Mouse (Mus musculus) right cerebral cortex, postnatal 14 days (tissue): ENCODE measurements around the gene Nav1.

Experiments
- DNase-seq: peaks from one replicate; pipeline ENCODE4 v3.0.0; 2022

The Nav1 gene

GRCm38 (mm10) chr1:135581001-135581400 lies 26.1 kb downstream of the Nav1 start:
- DNase-seq = no peak

- no peak for DNase-seq
These were observed 28.0 kb downstream of the Nav1 start for GRCm38 (mm10) chr1:135579111-135579510.

DNA sequence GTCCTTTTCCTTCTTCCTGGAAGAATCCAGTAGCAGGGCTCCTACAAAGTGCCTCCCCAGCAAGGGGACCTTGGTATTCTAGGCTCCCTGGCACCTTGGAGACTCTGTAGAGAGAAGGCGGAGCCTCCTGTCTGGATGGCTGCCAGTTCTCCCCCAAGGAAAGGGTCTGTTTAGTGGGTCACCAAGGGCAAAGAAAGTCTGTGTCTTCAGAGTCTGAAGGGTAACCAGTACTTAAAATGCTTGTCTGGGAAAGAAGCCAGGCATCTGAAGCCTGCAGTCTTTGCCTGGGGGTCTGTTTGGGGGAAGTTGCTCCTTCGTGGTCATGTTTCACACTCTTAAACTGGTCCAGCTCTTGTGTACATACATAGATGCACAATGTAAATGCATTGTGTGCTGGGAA lies 29.3 kb downstream of the Nav1 start:
- no peak for DNase-seq

DNA sequence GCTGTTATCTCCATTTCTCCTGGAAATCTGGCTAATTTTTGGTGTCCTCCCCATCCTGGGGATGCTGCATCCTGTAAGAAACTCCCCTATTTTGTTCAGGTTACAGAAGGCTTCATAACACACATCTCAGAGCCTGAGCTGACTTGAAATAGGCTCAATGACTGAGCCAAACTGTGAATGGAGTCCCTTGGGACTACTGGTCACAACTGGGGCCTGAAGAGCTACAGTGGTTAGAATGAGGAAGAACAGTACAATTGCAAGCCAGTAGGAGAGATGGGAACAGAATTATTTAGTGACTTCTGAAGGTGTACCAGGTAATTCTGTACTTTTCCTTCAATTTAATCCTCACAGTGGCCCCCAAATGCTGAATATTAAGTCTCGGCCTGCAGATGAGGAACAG lies 31.7 kb downstream of the Nav1 start:
- no peak for DNase-seq

DNA sequence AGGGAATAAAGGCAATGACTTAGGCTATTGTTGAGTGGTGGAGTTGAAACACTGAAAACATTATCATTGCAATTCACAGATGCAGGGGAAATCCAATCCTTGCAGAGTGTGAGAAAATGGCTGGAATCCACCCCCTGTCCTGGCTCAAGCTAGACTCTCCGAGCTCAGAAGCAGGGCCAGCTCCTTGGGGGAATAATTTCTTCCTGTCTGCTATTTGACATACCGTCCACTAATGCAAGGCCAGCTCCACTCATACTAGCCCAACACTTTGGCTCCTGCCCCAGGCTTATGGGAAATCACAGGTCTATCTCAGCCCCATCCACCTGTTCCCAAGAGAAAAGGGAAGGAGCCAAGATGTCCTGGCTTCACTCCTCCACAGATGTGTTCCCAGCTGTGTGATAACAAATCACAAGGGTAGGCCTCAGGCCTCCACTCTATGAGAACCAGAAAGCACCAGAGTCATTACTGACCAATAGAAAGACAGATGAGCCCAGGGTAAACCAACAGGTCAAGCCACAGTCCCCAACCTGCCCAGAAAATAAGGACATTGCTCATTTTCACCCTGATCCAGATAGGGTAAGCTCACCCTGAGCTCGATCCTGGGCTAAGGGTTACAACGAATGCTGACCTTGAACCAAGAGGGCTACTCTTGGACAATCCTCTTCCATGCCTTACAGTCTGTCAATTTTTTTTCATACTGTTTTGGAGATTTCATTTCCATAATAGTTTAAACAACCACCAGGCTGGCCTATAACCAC lies 32.5 kb downstream of the Nav1 start:
- no peak for DNase-seq

- DNase-seq = no peak
These were observed 34.8 kb downstream of the Nav1 start for GRCm38 (mm10) chr1:135572139-135572892.

DNA sequence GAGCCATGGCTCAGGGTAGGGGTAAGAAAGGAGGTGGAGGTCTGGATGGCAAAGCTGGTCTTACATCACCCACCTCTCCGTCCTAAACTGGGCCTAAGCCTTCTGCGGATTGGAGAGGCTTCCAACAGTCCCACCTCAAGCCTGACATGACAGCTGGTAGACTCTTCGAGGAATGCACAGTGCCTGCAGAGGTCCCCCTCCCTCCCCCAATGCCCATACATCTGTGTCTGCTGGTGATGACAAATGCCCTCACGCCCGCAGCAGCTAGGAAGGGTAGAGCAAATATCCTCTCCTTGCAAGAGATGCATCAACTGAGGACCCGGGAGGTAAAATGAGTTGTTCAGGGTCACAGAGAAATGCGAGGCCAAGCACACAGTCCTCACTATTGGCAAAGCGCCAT lies 39.0 kb downstream of the Nav1 start:
- no peak for DNase-seq

GRCm38 (mm10) chr1:135566611-135567010 lies 40.5 kb downstream of the Nav1 start:
- no peak for DNase-seq

DNA sequence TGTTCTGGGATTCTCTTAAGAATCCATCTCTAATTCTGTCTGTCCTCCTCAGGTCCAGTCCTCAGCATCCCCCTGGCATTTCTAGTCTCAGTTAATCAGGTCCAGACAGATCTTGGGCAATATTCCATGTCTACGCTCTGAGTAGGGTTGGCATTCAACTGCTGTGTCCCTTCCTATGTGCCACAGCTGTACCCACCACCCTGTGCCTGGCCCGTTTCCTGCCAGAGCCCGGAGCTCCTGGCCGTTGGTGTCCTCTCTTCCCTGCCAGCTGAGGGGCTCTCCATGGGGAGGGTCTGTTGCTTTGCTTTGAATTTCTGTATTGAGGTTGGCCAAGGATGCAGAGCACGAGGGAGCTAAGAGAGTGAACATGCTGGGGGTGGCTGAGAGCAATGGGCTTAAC lies 41.3 kb downstream of the Nav1 start:
- DNase-seq = no peak

- DNase-seq = peak; percentile 52
These were observed 42.2 kb downstream of the Nav1 start for GRCm38 (mm10) chr1:135564660-135565519.

GRCm38 (mm10) chr1:135563781-135564414 lies 43.2 kb downstream of the Nav1 start:
- DNase-seq = no peak

GRCm38 (mm10) chr1:135562982-135563650 lies 44.0 kb downstream of the Nav1 start:
- DNase-seq = no peak

DNA sequence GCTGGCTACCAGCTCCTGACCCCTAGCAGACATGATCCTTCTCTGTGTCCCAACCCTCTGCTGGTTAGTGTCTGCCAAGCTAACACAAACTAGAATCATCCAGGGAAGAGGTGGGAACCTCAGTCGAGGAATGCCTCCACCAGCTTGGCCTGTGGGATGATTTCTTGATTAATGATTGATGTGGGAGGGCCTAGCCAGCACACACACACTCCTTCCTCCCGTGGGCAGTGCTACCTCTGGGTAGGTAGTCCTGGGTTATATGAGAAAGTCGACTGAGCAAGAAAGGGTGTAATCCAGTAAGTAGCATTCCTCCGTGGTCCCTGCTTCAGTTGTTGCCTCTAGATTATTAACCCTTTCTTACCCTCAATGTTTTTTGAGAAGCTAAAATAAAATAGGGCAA lies 45.0 kb downstream of the Nav1 start:
- no peak for DNase-seq

GRCm38 (mm10) chr1:135561282-135561681 lies 45.8 kb downstream of the Nav1 start:
- no peak for DNase-seq

- no peak for DNase-seq
These were observed 49.1 kb downstream of the Nav1 start for GRCm38 (mm10) chr1:135557976-135558375.

DNA sequence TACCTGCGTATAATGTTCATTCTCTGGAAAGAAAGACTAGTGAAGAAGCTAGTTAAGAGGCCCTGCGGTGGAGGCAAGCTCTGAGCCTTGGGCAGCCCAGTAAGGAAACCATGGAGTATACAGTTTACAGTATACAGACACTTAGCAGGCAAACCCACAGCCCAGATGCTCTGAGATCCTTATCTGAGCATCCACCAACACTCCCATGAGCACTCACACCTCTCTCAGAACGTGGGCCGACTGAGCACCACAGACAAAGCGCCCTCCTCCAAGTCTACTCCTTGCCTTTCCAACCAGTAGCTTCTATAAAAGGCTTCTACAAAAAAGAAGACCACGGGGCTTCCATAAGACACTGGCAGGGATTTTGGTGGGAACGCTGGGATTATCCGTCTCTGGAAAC lies 51.2 kb downstream of the Nav1 start:
- peak; percentile 41 for DNase-seq

DNA sequence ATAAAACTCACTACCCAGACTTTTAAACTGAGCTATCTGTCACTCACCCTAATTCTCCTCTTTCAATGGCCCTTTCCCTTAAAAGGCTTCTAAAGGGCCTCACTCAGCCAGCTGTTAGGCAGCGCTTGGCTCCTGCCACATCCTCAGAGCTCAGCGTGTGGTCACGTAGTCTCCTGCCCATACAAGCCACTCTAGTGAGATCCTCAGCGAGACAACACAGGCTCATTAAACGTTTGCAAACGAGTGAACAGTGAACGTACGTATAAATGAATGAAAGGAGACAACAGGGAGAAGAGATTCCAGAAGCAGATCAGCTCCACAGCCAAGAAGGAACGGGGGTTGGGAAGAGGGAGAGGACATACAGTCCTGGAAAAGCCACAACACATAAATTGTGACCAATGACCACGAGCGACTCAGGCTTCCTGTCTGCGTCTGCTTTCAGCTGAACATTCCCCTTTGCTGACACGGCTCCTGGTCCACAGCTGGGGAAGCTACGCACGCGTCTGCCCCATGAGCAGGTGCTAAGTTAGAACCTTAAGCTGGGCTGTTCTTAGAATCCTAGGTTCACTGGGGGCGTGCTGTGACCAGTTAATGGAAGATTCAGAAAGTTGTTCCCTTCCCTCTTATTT lies 52.3 kb downstream of the Nav1 start:
- DNase-seq = no peak

DNA sequence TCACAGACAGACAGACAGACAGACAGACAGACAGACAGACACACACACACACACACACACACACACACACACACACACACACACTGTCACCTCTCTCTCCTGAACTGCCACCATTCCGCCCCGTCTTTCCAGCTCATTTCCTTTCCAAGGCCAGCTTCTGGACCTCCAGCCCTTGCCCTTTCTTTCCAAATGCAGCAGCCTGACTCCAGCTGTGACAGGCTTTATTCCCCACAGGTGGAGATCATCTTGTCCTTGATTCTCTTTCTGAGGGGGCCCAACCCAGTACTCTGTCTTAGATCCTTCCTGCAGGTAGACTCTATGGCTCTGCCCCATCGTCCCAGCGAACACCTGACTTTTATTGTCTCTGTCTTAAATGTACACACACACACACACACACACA lies 53.5 kb downstream of the Nav1 start:
- DNase-seq = no peak

DNA sequence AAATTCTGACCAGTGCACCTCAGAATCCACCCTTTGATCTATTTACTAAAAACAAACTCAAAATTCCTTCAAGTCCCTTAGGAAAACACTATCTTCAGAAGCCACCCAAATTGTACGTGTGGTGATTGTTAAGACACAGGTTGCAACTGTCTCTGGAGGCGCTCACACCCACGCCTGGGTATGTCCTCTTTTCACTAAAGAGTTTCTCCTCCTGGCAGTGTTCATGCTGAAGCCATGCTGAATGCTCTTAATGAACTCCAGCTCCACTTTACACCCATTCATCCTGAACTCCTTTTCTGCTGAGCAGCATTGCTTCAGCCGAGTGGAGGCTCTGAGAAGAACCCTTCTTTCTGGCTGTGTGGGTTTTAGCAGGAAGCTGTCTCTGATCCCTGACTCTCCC lies 53.9 kb downstream of the Nav1 start:
- no peak for DNase-seq

- DNase-seq = no peak
These were observed 56.2 kb downstream of the Nav1 start for GRCm38 (mm10) chr1:135550886-135551285.

DNA sequence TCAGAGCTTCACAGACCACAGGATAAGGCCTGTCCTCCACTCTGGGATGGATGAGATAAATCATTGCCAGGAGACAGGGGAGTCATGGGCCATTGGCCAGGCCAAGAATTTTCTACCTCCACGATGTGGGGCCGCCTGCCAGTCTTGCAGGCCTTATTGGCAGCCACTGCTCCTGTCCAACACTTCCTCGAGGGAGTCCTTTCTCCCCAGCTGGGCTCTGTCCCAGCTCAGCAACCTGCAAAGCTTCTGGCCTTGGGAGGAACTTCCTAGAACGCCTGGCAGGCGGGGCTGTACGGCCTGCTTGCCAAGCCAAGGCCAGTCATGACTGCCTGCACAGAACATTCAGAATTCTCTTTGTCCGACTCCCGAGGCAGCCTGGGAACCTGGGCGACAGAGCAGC lies 58.3 kb downstream of the Nav1 start:
- no peak for DNase-seq

DNA sequence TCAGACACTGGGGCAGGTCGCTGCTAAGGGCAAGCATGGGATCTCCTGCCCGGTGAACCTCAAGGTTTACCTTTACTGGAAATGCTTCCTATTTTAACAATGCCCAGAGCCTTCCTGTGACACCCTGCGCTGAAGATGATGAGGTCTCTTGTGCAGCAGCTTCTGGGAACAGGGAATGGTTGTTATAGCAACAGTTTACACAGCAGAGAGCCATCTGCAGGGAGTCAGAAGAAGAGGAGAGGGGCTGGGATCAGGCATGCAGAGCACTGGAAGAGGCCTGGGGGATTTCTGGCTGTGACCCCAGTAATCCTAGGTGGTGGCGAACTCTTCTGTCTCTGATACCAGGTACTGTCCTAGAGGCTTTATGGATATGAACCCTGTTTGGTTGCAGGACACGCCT lies 61.0 kb downstream of the Nav1 start:
- DNase-seq = no peak
